Mouse (Mus musculus) C2C12 (cell line): ENCODE data around the gene Elmsan1. TPM values are rescaled to one million over a fixed set of nuclear protein-coding genes. Genes with fewer than 3 reads are reported as not detected.

Source experiments
- H3K27me3 ChIP-seq: one replicate; pipeline ENCODE4 v1.6.1; 2011; ENCODE audit not compliant: control insufficient read depth, insufficient read depth, insufficient read length
- H3K36me3 ChIP-seq: one replicate; pipeline ENCODE4 v1.6.1; 2011; ENCODE audit not compliant: control insufficient read depth, insufficient read depth
- H3K4me3 ChIP-seq: one replicate; pipeline ENCODE4 v1.5.1; 2011; ENCODE audit warnings: mild to moderate bottlenecking, control low read depth; ENCODE audit not compliant: poor library complexity, insufficient read depth, severe bottlenecking
- H3K79me2 ChIP-seq: one replicate; pipeline ENCODE4 v1.6.1; 2011; ENCODE audit not compliant: control insufficient read depth, insufficient read depth
- H3K79me3 ChIP-seq: one replicate; pipeline ENCODE4 v1.6.1; 2011; ENCODE audit warnings: low read depth, control low read depth
- H3ac ChIP-seq: one replicate; pipeline ENCODE3; 2011; ENCODE audit warnings: low read depth; ENCODE audit not compliant: control insufficient read depth, insufficient read length
- CEBPB ChIP-seq: IDR thresholded peaks from one replicate; pipeline ENCODE4 v1.6.1; 2011; ENCODE audit warnings: low read depth, mild to moderate bottlenecking, control low read depth, moderate library complexity
- CTCF ChIP-seq: IDR thresholded peaks from one replicate; pipeline ENCODE4 v1.5.1; 2011; ENCODE audit not compliant: control insufficient read depth, insufficient read depth, insufficient read length
- FOSL1 ChIP-seq: IDR thresholded peaks from one replicate; pipeline ENCODE4 v1.8.0; 2011; ENCODE audit warnings: mild to moderate bottlenecking, low read length; ENCODE audit not compliant: poor library complexity, insufficient read depth, severe bottlenecking
- MAX ChIP-seq: IDR thresholded peaks from one replicate; pipeline ENCODE4 v1.6.1; 2011; ENCODE audit warnings: mild to moderate bottlenecking, control low read depth
- MYOD1 ChIP-seq: IDR thresholded peaks from one replicate; pipeline ENCODE4 v1.6.1; 2011; ENCODE audit warnings: low read depth; ENCODE audit not compliant: control insufficient read depth, insufficient read length
- MYOG ChIP-seq: IDR thresholded peaks from one replicate; pipeline ENCODE4 v1.6.1; 2011; ENCODE audit not compliant: control insufficient read depth, insufficient read length; ENCODE audit errors: extremely low read depth
- USF1 ChIP-seq: IDR thresholded peaks from one replicate; pipeline ENCODE4 v1.6.1; 2011; ENCODE audit warnings: low read depth, mild to moderate bottlenecking, control low read depth, moderate library complexity
- polyA plus RNA-seq: library from polyadenylated mRNA; unstranded; fragments of >200 nt; fragmentation: generic; extraction: Trizol; gene quantifications from one replicate; pipeline ENCODE4 v1.2.1, GENCODE M21; 2012; ENCODE audit warnings: missing spikeins

The Elmsan1 gene
- polyA plus RNA-seq, 1 experiment: 6.5 TPM

- no peak for TF ChIP-seq MYOG
- no peak for TF ChIP-seq FOSL1
- Histone ChIP-seq H3K79me2 (no peaks in the 10 kb centered on the region), H3K36me3 (peaks cover 7% of the 10 kb centered on the region), H3K79me3 (no peaks in the 10 kb centered on the region), H3K27me3 (no peaks in the 10 kb centered on the region), H3ac (no peak overlapping the region), H3K4me3 (no peak overlapping the region)
Measured at GRCm38 (mm10) chr12:84125892-84126291, 92.8 kb downstream of the Elmsan1 start.

- H3K79me3 ChIP-seq: peaks cover 1% of the 10 kb centered on the region
- TF ChIP-seq CEBPB: no peak
- H3K4me3 ChIP-seq: no peak overlapping the region
- H3ac ChIP-seq: no peak overlapping the region
- no peaks in the 10 kb centered on the region for H3K27me3 ChIP-seq
- peaks cover 16% of the 10 kb centered on the region for H3K79me2 ChIP-seq
- no peaks in the 10 kb centered on the region for H3K36me3 ChIP-seq
Measured at GRCm38 (mm10) chr12:84119584-84119983, 99.1 kb downstream of the Elmsan1 start.

- peaks cover 16% of the 10 kb centered on the region for H3K79me2 ChIP-seq
- H3ac ChIP-seq: peak within 1 kb of the TSS; percentile 71
- H3K4me3 ChIP-seq: peak within 1 kb of the TSS; percentile 57
- no peaks in the 10 kb centered on the region for H3K36me3 ChIP-seq
- H3K27me3 ChIP-seq: no peaks in the 10 kb centered on the region
- peaks cover 2% of the 10 kb centered on the region for H3K79me3 ChIP-seq
- TF ChIP-seq MYOD1 (peak; percentile 89), CTCF (no peak), MAX (no peak)
Measured at GRCm38 (mm10) chr12:84114153-84114994, 104.3 kb downstream of the Elmsan1 start, which contains the start of gene Dnal1. Dnal1 (plus strand) TSS chr12:84114366.

- H3K79me3 ChIP-seq: peaks cover 2% of the 10 kb centered on the region
- TF ChIP-seq MYOG (no peak), CEBPB (no peak), MAX (no peak), USF1 (no peak), CTCF (no peak)
- no peak overlapping the region for H3ac ChIP-seq
- no peaks in the 10 kb centered on the region for H3K36me3 ChIP-seq
- H3K27me3 ChIP-seq: no peaks in the 10 kb centered on the region
- peaks cover 16% of the 10 kb centered on the region for H3K79me2 ChIP-seq
- H3K4me3 ChIP-seq: no peak overlapping the region
Measured at GRCm38 (mm10) chr12:84113676-84114075, 105.0 kb downstream of the Elmsan1 start.

GRCm38 (mm10) chr12:84110814-84111213, 107.9 kb downstream of the Elmsan1 start:
- H3K27me3 ChIP-seq: no peaks in the 10 kb centered on the region
- peaks cover 7% of the 10 kb centered on the region for H3K79me2 ChIP-seq
- H3K4me3 ChIP-seq: no peak overlapping the region
- H3ac ChIP-seq: no peak overlapping the region
- no peaks in the 10 kb centered on the region for H3K36me3 ChIP-seq
- H3K79me3 ChIP-seq: peaks cover 1% of the 10 kb centered on the region
- no peak for TF ChIP-seq USF1
- TF ChIP-seq MYOG: no peak
- no peak for TF ChIP-seq MYOD1
- TF ChIP-seq CTCF: no peak
- TF ChIP-seq CEBPB: no peak
- no peak for TF ChIP-seq FOSL1
- no peak for TF ChIP-seq MAX

- Histone ChIP-seq H3ac (no peak overlapping the region), H3K27me3 (no peaks in the 10 kb centered on the region), H3K36me3 (no peaks in the 10 kb centered on the region), H3K79me2 (peaks cover 3% of the 10 kb centered on the region), H3K4me3 (no peak overlapping the region), H3K79me3 (peaks cover 1% of the 10 kb centered on the region)
- TF ChIP-seq MYOD1 (no peak), CTCF (no peak), MYOG (no peak), USF1 (no peak), MAX (no peak), FOSL1 (no peak), CEBPB (no peak)
Measured at GRCm38 (mm10) chr12:84109924-84110323, 108.8 kb downstream of the Elmsan1 start.
